Mouse (Mus musculus) left cerebral cortex, postnatal 10 days (tissue): Measurements from ENCODE around the gene Mllt1. TPM values are rescaled to one million over a fixed set of nuclear protein-coding genes. Genes with fewer than 3 reads are reported as not detected.
A peak's percentile ranks its signal among the peaks of the same experiment; 100 is the strongest.
"Not testable (repeated sequence)": the region's sequence is repeated elsewhere in the genome, so short reads cannot be mapped to it uniquely, and the experiment has no call there.

Experiments
- DNase-seq, 2 experiments: peaks; one replicate each; pipeline ENCODE4 v3.0.0; 2021 to 2022; ENCODE audit warnings: low spot score in 2 of 2, mixed read lengths in 1 of 2; ENCODE audit errors: extremely low spot score in 1 of 2
- intact Hi-C: fragments of 180-260 bp; cut with DNase I; formaldehyde crosslinking; loops from one replicate; pipeline ENCODE4 v1.15.1; 2025
- total RNA-seq, 2 experiments: library from RNA; stranded (reverse); gene quantifications; 2 replicates each; pipeline ENCODE4 v1.2.3; 2021

The Mllt1 gene
- total RNA-seq, 2 experiments from 2014 or later: 66.2 to 78.3 TPM

- intact Hi-C loops: no loop called here
- no peak for DNase-seq
Observed at GRCm38 (mm10) chr17:56952639-56953038, 17.4 kb upstream of the Mllt1 start.

- intact Hi-C loops: no loop called here
- DNase-seq: no peak
Observed at GRCm38 (mm10) chr17:56950915-56951314, 15.7 kb upstream of the Mllt1 start.

GRCm38 (mm10) chr17:56938751-56939150 lies 3.5 kb upstream of the Mllt1 start:
- intact Hi-C loops: loop anchor here (5.0 kb wide), 1 partner anchor 126 kb away; no protein-coding TSS in a partner anchor
- no peak for DNase-seq

GRCm38 (mm10) chr17:56936731-56937130 lies 1.5 kb upstream of the Mllt1 start:
- DNase-seq: no peak
- intact Hi-C loops: loop anchor here (5.0 kb wide), 1 partner anchor 124 kb away; no protein-coding TSS in a partner anchor

GRCm38 (mm10) chr17:56934545-56935330 lies 477 bp downstream of the Mllt1 start:
- peak; percentile 19 to 69 for DNase-seq
- intact Hi-C loops: loop anchor here (1.0 to 5.0 kb wide), 2 partner anchors 37 to 122 kb away; no protein-coding TSS in a partner anchor

GRCm38 (mm10) chr17:56933395-56933794 lies 1.8 kb downstream of the Mllt1 start:
- DNase-seq: no peak
- intact Hi-C loops: no loop called here

GRCm38 (mm10) chr17:56930026-56930425 lies 5.2 kb downstream of the Mllt1 start:
- DNase-seq: no peak
- intact Hi-C loops: no loop called here

- intact Hi-C loops: no loop called here
- DNase-seq: no peak
Observed at GRCm38 (mm10) chr17:56929530-56929929, 5.7 kb downstream of the Mllt1 start.

GRCm38 (mm10) chr17:56929101-56929500 lies 6.1 kb downstream of the Mllt1 start:
- intact Hi-C loops: no loop called here
- no peak for DNase-seq

GRCm38 (mm10) chr17:56925998-56926397 lies 9.2 kb downstream of the Mllt1 start:
- intact Hi-C loops: no loop called here

GRCm38 (mm10) chr17:56919725-56920124 lies 15.5 kb downstream of the Mllt1 start:
- DNase-seq: no peak
- intact Hi-C loops: no loop called here

More at GRCm38 (mm10) chr17:56925998-56926397, 9.2 kb downstream of the Mllt1 start:
- no peak for DNase-seq

- intact Hi-C loops: no loop called here
Observed at GRCm38 (mm10) chr17:56917166-56917565, 18.0 kb downstream of the Mllt1 start.

GRCm38 (mm10) chr17:56913444-56913843 lies 21.8 kb downstream of the Mllt1 start:
- no peak for DNase-seq
- intact Hi-C loops: no loop called here

More at GRCm38 (mm10) chr17:56917166-56917565, 18.0 kb downstream of the Mllt1 start:
- no peak for DNase-seq

GRCm38 (mm10) chr17:56913023-56913422 lies 22.2 kb downstream of the Mllt1 start:
- no peak for DNase-seq
- intact Hi-C loops: no loop called here

- intact Hi-C loops: not testable (repeated sequence)
Observed at GRCm38 (mm10) chr17:56909764-56910163, 25.5 kb downstream of the Mllt1 start.

GRCm38 (mm10) chr17:56907887-56908286 lies 27.3 kb downstream of the Mllt1 start:
- no peak for DNase-seq
- intact Hi-C loops: no loop called here

More at GRCm38 (mm10) chr17:56909764-56910163, 25.5 kb downstream of the Mllt1 start:
- not testable (repeated sequence) for DNase-seq

- no peak for DNase-seq
- intact Hi-C loops: no loop called here
Observed at GRCm38 (mm10) chr17:56907096-56907495, 28.1 kb downstream of the Mllt1 start.

GRCm38 (mm10) chr17:56906166-56906565 lies 29.0 kb downstream of the Mllt1 start:
- intact Hi-C loops: no loop called here
- no peak for DNase-seq

- no peak for DNase-seq
- intact Hi-C loops: no loop called here
Observed at GRCm38 (mm10) chr17:56902698-56903097, 32.5 kb downstream of the Mllt1 start.

- intact Hi-C loops: loop anchor here (1.0 to 5.0 kb wide), 2 partner anchors 38 to 90 kb away; partner anchors contain the start of gene Mllt1
- peak; percentile 67 to 86 for DNase-seq
Observed at GRCm38 (mm10) chr17:56897630-56898195, 37.5 kb downstream of the Mllt1 start.
